Mouse (Mus musculus): ENCODE measurements at regions not wholly inside any gene's neighbourhood (a gene's known extent, or its start where the extent isn't known, plus 50 kb on each side); places are given as distances from the start of the nearest gene placed in this dataset.

- TF ChIP-seq CTCF (IDR thresholded peaks at IDR 0.05; ENCODE audit: control insufficient read depth, insufficient read depth, insufficient read length) (no peak), USF1 (IDR thresholded peaks at IDR 0.05; ENCODE audit: low read depth) (no peak), MAX (IDR thresholded peaks at IDR 0.05) (no peak), CEBPB (IDR thresholded peaks at IDR 0.05; ENCODE audit: low read depth) (no peak)
Measured at GRCm38 (mm10) chr15:50498716-50499115, 3386.0 kb upstream of the Gm7489 start.

All from C2C12 (cell line).